Mouse (Mus musculus) limb, embryonic 13.5 days (tissue): ENCODE results near the gene 4931406P16Rik. TPM values are rescaled to one million over a fixed set of nuclear protein-coding genes. Genes with fewer than 3 reads are reported as not detected.
"Not testable (repeated sequence)": the region's sequence is repeated elsewhere in the genome, so short reads cannot be mapped to it uniquely, and the experiment has no call there.

Source experiments
- ATAC-seq: fragments of 200-750 bp; cut with Nextera tagmentation; 2 replicates; pipeline ENCODE4 v1.8.0; 2017; ENCODE audit warnings: low read depth, moderate number of reproducible peaks, moderate TSS enrichment; ENCODE audit not compliant: low FRiP score
- H3K27ac ChIP-seq: fragments of 300-500 bp; sonication (generic); 2 replicates; pipeline ENCODE4 v1.5.1; 2015; ENCODE audit warnings: inconsistent platforms, mild to moderate bottlenecking, moderate library complexity
- H3K27me3 ChIP-seq: fragments of 300-500 bp; sonication (generic); 2 replicates; pipeline ENCODE4 v1.6.1; 2015; ENCODE audit warnings: mild to moderate bottlenecking, inconsistent platforms
- H3K36me3 ChIP-seq: fragments of 300-500 bp; sonication (generic); 2 replicates; pipeline ENCODE4 v1.6.1; 2015; ENCODE audit warnings: inconsistent platforms, mild to moderate bottlenecking, moderate library complexity
- H3K4me1 ChIP-seq: fragments of 300-500 bp; sonication (generic); 2 replicates; pipeline ENCODE4 v1.6.1; 2015; ENCODE audit warnings: inconsistent platforms
- H3K4me2 ChIP-seq: fragments of 300-500 bp; sonication (generic); replicated peaks from 2 replicates; pipeline ENCODE4 v1.6.1; 2015; ENCODE audit warnings: inconsistent platforms, mild to moderate bottlenecking, moderate library complexity
- H3K4me3 ChIP-seq: fragments of 300-500 bp; sonication (generic); 2 replicates; pipeline ENCODE4 v1.5.1; 2015; ENCODE audit warnings: moderate library complexity, mild to moderate bottlenecking, inconsistent platforms
- H3K9ac ChIP-seq: fragments of 300-500 bp; sonication (generic); 2 replicates; pipeline ENCODE4 v1.6.1; 2015; ENCODE audit warnings: mild to moderate bottlenecking, inconsistent platforms
- H3K9me3 ChIP-seq: fragments of 300-500 bp; sonication (generic); 2 replicates; pipeline ENCODE4 v1.6.1; 2016; ENCODE audit warnings: inconsistent platforms
- WGBS: fragments of 180-500 bp; shearing (Covaris S2); methylation state at CpG from one replicate; pipeline ENCODE4 v1.1.7; 2015; 5-methylcytosine and 5-hydroxymethylcytosine counted together
- polyA plus RNA-seq: library from polyadenylated mRNA; unstranded; fragments of >200 nt; fragmentation: Nextera tagmentation; extraction: Ambion mirVana; gene quantifications from 2 replicates; pipeline ENCODE4 v1.2.1, GENCODE M21; 2015

The 4931406P16Rik gene
- polyA plus RNA-seq, 1 experiment from 2014 or later = 31.0 TPM

- not testable (repeated sequence) for H3K4me3 ChIP-seq, H3K4me2 ChIP-seq, H3K27ac ChIP-seq, H3K27me3 ChIP-seq, H3K9ac ChIP-seq, ATAC-seq, H3K9me3 ChIP-seq
- WGBS = 82% methylated on average over 1 of the region's 1 CpGs
- Histone ChIP-seq H3K36me3 (peaks cover 25% of the 10 kb centered on the region), H3K4me1 (peaks cover 10% of the 10 kb centered on the region)
Observed at GRCm38 (mm10) chr7:34336545-34336944, 23.2 kb upstream of the 4931406P16Rik start.

DNA sequence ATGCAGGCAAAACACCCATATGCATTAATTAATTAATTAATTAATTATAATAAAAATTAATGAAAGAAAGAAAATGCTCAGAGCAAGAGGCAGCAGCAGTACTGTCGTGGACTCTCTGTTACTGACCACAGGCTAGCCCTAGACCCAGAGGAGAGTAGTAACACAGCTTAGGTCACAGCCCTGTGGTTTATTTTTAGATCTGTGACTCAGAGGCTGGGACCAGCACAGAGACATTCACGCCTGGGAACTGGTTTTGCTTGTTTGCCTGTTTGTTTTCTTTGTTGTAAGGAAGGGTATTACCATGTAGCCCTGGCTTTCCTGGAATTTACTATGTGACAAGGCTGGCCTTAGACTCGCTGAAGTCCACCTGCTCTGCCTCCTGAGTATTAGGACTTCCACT lies 14.1 kb upstream of the 4931406P16Rik start:
- no peak overlapping the region for H3K27ac ChIP-seq
- WGBS = 47% methylated on average over 3 of the region's 3 CpGs
- no peak overlapping the region for H3K9ac ChIP-seq
- no peak overlapping the region for H3K4me3 ChIP-seq
- no peaks in the 10 kb centered on the region for H3K27me3 ChIP-seq
- H3K4me1 ChIP-seq = no peaks in the 10 kb centered on the region
- H3K36me3 ChIP-seq = no peaks in the 10 kb centered on the region
- peaks cover 8% of the 10 kb centered on the region; the same call in 1 of the 2 replicates for H3K9me3 ChIP-seq
- no peak for ATAC-seq
- no peak overlapping the region for H3K4me2 ChIP-seq

DNA sequence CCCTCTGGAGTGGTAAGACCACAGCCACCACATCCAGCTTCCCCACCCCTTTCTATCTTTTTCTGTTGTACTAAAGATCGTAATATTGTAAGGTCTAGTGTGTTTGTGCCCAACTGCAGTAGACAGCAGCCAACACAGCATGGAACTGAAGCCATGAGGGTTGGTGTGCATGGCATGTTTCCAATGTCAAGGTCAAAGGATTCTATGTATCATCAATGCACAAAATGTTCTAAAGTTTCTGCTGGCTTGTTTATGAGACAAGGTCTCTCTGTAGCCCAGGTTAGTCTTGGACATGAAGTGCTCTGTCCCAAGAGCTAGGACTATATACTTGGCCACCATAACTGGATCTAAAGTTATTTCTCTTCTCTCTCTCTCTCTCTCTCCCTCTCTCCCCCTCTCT lies 11.5 kb upstream of the 4931406P16Rik start:
- Histone ChIP-seq H3K36me3 (no peaks in the 10 kb centered on the region), H3K9ac (no peak overlapping the region), H3K27me3 (no peaks in the 10 kb centered on the region), H3K27ac (no peak overlapping the region), H3K4me2 (no peak overlapping the region), H3K4me1 (no peaks in the 10 kb centered on the region), H3K4me3 (no peak overlapping the region), H3K9me3 (peaks cover 8% of the 10 kb centered on the region; the same call in 1 of the 2 replicates)
- ATAC-seq = no peak
- 89% methylated on average over 1 of the region's 1 CpGs for WGBS

DNA sequence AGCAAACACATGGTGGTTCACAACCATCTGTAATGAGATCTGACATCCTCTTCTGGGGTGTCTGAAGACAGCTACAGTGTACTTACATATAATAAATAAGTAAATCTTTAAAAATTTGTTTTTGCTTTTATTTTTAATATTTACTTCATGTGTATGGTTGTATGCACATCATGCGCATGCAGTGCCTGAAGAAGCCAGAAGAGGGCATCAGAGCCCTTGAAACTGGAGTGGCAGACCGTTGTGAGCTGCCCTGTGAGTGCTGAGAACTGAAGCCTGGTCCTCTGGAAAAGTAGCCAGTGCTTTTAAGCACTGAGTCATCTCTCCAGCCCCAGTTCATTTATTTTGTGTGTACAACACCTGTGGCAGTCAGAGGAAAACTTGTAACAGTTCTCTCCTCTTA lies 10.7 kb upstream of the 4931406P16Rik start:
- Histone ChIP-seq H3K9ac (no peak overlapping the region), H3K4me3 (no peak overlapping the region), H3K4me1 (no peaks in the 10 kb centered on the region), H3K27me3 (no peaks in the 10 kb centered on the region), H3K4me2 (no peak overlapping the region), H3K27ac (no peak overlapping the region), H3K36me3 (no peaks in the 10 kb centered on the region), H3K9me3 (peaks cover 8% of the 10 kb centered on the region; the same call in 1 of the 2 replicates)
- 94% methylated on average over 2 of the region's 2 CpGs for WGBS
- no peak for ATAC-seq

GRCm38 (mm10) chr7:34323351-34323750 lies 10.0 kb upstream of the 4931406P16Rik start:
- ATAC-seq = no peak
- H3K4me3 ChIP-seq = no peak overlapping the region
- no peak overlapping the region for H3K27ac ChIP-seq
- no peaks in the 10 kb centered on the region for H3K36me3 ChIP-seq
- 79% methylated on average over 8 of the region's 8 CpGs for WGBS
- H3K27me3 ChIP-seq = no peaks in the 10 kb centered on the region
- H3K4me1 ChIP-seq = peaks cover 4% of the 10 kb centered on the region; the same call in 1 of the 2 replicates
- H3K9me3 ChIP-seq = peaks cover 8% of the 10 kb centered on the region; the same call in 1 of the 2 replicates
- H3K9ac ChIP-seq = no peak overlapping the region
- H3K4me2 ChIP-seq = no peak overlapping the region

DNA sequence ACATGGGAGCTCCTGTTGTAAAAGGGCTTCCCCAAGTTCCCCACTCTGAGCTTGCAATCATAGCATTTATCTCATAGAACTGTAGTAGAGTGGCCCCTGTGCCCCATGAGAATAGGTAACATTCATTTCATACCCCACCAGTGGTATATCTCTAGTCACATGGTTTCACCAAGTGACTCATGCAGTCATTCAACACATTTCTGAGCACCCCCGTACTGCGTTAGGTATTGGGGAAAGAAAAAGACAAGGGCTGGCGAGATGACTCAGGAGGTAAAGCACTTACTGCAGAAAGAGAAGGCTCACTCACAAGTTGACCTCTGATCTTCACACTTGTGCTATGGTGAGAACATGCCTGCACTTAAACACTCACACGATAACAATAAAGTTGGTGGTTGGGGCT lies 8.6 kb upstream of the 4931406P16Rik start:
- Histone ChIP-seq H3K27ac (no peak overlapping the region), H3K4me2 (no peak overlapping the region), H3K36me3 (no peaks in the 10 kb centered on the region), H3K4me1 (peaks cover 11% of the 10 kb centered on the region; the same call in 1 of the 2 replicates), H3K9me3 (peaks cover 8% of the 10 kb centered on the region; the same call in 1 of the 2 replicates), H3K4me3 (no peak overlapping the region), H3K9ac (no peak overlapping the region), H3K27me3 (no peaks in the 10 kb centered on the region)
- WGBS = 87% methylated on average over 4 of the region's 4 CpGs
- ATAC-seq = no peak

- peaks cover 8% of the 10 kb centered on the region for H3K9me3 ChIP-seq
- H3K4me3 ChIP-seq = no peak overlapping the region
- no peak overlapping the region for H3K27ac ChIP-seq
- no peaks in the 10 kb centered on the region for H3K36me3 ChIP-seq
- 79% methylated on average over 5 of the region's 5 CpGs for WGBS
- no peaks in the 10 kb centered on the region for H3K27me3 ChIP-seq
- no peak overlapping the region for H3K4me2 ChIP-seq
- H3K9ac ChIP-seq = no peak overlapping the region
- H3K4me1 ChIP-seq = peaks cover 11% of the 10 kb centered on the region; the same call in 1 of the 2 replicates
- ATAC-seq = no peak
Observed at GRCm38 (mm10) chr7:34321119-34321518, 7.8 kb upstream of the 4931406P16Rik start.

DNA sequence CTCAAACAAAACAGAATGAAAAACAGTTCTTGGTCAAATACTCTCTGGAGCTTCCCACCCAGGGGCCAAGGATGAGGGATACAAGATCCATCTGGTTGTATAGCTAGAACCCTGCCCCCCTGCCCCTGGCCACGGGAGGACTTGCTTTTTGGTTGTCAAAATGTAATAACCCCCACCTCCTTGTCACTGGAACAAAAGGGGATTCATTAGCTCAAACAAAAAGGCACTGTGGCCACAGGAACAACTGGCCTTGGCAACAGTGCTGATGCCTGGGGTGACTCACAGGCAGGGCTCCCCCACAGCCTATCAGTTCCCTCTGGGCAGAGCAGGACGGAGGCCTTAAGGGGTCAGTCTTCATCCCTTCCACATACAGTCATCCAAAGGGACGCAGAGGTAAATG lies 6.6 kb upstream of the 4931406P16Rik start:
- WGBS = 54% methylated on average over 3 of the region's 3 CpGs
- no peak overlapping the region for H3K4me2 ChIP-seq
- H3K4me1 ChIP-seq = peaks cover 11% of the 10 kb centered on the region; the same call in 1 of the 2 replicates
- no peak overlapping the region for H3K27ac ChIP-seq
- no peak for ATAC-seq
- H3K9me3 ChIP-seq = peaks cover 8% of the 10 kb centered on the region
- H3K4me3 ChIP-seq = no peak overlapping the region
- no peak overlapping the region for H3K9ac ChIP-seq
- H3K36me3 ChIP-seq = no peaks in the 10 kb centered on the region
- H3K27me3 ChIP-seq = no peaks in the 10 kb centered on the region

DNA sequence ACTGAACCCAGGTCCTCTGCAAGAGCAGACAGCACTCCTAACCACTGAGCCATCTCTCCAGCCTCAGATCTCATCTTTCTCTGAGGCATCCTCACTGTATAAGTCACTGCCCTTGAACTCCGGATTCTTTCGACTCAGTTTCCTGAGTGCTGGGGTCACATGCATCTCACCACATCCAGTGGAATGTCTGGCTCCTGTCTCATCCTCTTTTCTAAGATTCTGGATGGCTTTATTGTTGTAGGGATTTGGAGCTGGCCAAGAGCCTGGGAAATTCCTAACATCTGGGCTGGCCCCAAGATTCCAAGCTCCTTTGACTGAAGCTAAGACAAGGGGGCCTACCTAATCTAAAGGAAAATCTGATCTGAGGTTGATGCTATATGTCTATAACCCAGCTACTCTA lies 5.8 kb upstream of the 4931406P16Rik start:
- Histone ChIP-seq H3K4me2 (no peak overlapping the region), H3K27me3 (no peaks in the 10 kb centered on the region), H3K9me3 (peaks cover 1% of the 10 kb centered on the region), H3K4me3 (no peak overlapping the region), H3K36me3 (no peaks in the 10 kb centered on the region), H3K27ac (no peak overlapping the region), H3K9ac (no peak overlapping the region), H3K4me1 (peaks cover 11% of the 10 kb centered on the region; the same call in 1 of the 2 replicates)
- WGBS = 80% methylated on average over 2 of the region's 2 CpGs
- no peak for ATAC-seq

GRCm38 (mm10) chr7:34317901-34318476 lies 4.6 kb upstream of the 4931406P16Rik start:
- 33% methylated on average over 7 of the region's 7 CpGs for WGBS
- no peaks in the 10 kb centered on the region for H3K27me3 ChIP-seq
- H3K36me3 ChIP-seq = no peaks in the 10 kb centered on the region
- ATAC-seq = peak; percentile 37; the same call in 1 of the 2 replicates
- no peak overlapping the region for H3K9ac ChIP-seq
- H3K9me3 ChIP-seq = no peaks in the 10 kb centered on the region; the same call in 1 of the 2 replicates
- peak overlapping the region; percentile 75 for H3K27ac ChIP-seq
- peaks cover 11% of the 10 kb centered on the region; the same call in 1 of the 2 replicates for H3K4me1 ChIP-seq
- H3K4me3 ChIP-seq = no peak overlapping the region
- no peak overlapping the region; the same call in 1 of the 2 replicates for H3K4me2 ChIP-seq

DNA sequence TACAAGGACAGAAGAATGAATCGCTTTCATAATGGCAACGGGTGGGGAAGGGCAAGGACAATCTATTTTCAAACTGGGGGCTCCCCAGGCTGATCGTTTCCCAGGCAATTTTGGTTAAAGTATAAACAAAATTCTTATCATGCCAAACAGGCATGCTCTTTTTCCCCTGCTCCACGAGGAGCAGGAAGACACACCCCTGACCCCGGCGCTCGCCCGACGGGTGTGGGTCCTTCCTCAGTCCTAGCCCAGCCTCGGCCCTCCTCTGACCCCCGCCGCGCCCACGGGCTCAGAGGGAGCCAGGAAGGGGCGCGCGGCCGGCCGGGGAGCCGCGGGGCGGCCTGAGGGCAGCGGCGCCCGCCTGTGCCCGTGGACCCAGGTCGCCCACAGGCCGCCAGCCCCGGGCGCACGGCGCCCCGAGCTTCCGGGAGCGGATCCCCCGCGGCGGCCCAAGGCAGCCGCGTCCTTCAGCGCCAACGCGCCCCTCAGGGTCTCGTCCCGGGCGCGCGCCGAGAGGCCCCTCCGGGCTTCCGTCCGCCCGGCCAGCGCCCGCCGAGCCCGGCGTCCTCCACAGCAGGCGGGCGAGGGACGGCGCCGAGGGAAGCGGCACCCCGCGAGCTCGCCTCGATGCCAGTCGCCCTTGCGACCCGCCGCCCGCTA lies 437 bp downstream of the 4931406P16Rik start:
- no peaks in the 10 kb centered on the region; the same call in 1 of the 2 replicates for H3K9me3 ChIP-seq
- no peaks in the 10 kb centered on the region for H3K27me3 ChIP-seq
- peaks cover 23% of the 10 kb centered on the region for H3K4me1 ChIP-seq
- peak; percentile 82 for ATAC-seq
- H3K9ac ChIP-seq = peak overlapping the region; percentile 92
- under 1% methylated on average over 57 of the region's 73 CpGs for WGBS
- H3K4me3 ChIP-seq = peak overlapping the region; percentile 90
- peak overlapping the region; percentile 77 for H3K4me2 ChIP-seq
- peak overlapping the region; percentile 67; the same call in 1 of the 2 replicates for H3K27ac ChIP-seq
- no peaks in the 10 kb centered on the region for H3K36me3 ChIP-seq

GRCm38 (mm10) chr7:34309186-34309764 lies 4.1 kb downstream of the 4931406P16Rik start:
- Histone ChIP-seq H3K36me3 (no peaks in the 10 kb centered on the region), H3K9me3 (no peaks in the 10 kb centered on the region), H3K4me2 (no peak overlapping the region), H3K9ac (no peak overlapping the region), H3K27ac (no peak overlapping the region), H3K27me3 (no peaks in the 10 kb centered on the region), H3K4me3 (no peak overlapping the region), H3K4me1 (peaks cover 28% of the 10 kb centered on the region)
- ATAC-seq = no peak
- WGBS = 74% methylated on average over 5 of the region's 5 CpGs
